Mouse (Mus musculus): ENCODE data around the gene 1700003F12Rik. TPM values are rescaled to one million over a fixed set of nuclear protein-coding genes. Genes with fewer than 3 reads are reported as not detected.

Gene 1700003F12Rik
- polyA plus RNA-seq, 1 experiment = not detected

GRCm38 (mm10) chr2:154552424-154552907 lies 5.6 kb downstream of the 1700003F12Rik start:
- Histone ChIP-seq H3K4me1 (ENCODE audit: control insufficient read depth) (peaks cover 33% of the 10 kb centered on the region), H3K9me3 (ENCODE audit: control insufficient read depth, low read length) (peaks cover 4% of the 10 kb centered on the region; the same call in 1 of the 2 replicates), H3K4me3 (replicated peaks) (peak overlapping the region; percentile 34), H3K27me3 (ENCODE audit: control insufficient read depth) (peaks cover 44% of the 10 kb centered on the region), H3K36me3 (ENCODE audit: control insufficient read depth) (peaks cover 16% of the 10 kb centered on the region)
- no peak for TF ChIP-seq TAL1 (IDR thresholded peaks at IDR 0.05; ENCODE audit: low read length)
- no peak for TF ChIP-seq GATA1 (IDR thresholded peaks at IDR 0.05; ENCODE audit: low read length)

GRCm38 (mm10) chr2:154555235-154555634 lies 8.3 kb downstream of the 1700003F12Rik start:
- TF ChIP-seq TAL1 (IDR thresholded peaks at IDR 0.05; ENCODE audit: low read length) = no peak
- no peak for TF ChIP-seq GATA1 (IDR thresholded peaks at IDR 0.05; ENCODE audit: low read length)
- Histone ChIP-seq H3K9me3 (ENCODE audit: control insufficient read depth, low read length) (no peaks in the 10 kb centered on the region), H3K36me3 (ENCODE audit: control insufficient read depth) (peaks cover 37% of the 10 kb centered on the region), H3K4me1 (ENCODE audit: control insufficient read depth) (peaks cover 42% of the 10 kb centered on the region), H3K4me3 (replicated peaks) (no peak overlapping the region), H3K27me3 (ENCODE audit: control insufficient read depth) (peaks cover 26% of the 10 kb centered on the region)

- Histone ChIP-seq H3K4me3 (replicated peaks) (no peak overlapping the region), H3K36me3 (ENCODE audit: control insufficient read depth) (peaks cover 58% of the 10 kb centered on the region), H3K4me1 (ENCODE audit: control insufficient read depth) (peaks cover 42% of the 10 kb centered on the region), H3K27me3 (ENCODE audit: control insufficient read depth) (peaks cover 6% of the 10 kb centered on the region), H3K9me3 (ENCODE audit: control insufficient read depth, low read length) (no peaks in the 10 kb centered on the region)
- TF ChIP-seq TAL1 (IDR thresholded peaks at IDR 0.05; ENCODE audit: low read length) (no peak), GATA1 (IDR thresholded peaks at IDR 0.05; ENCODE audit: low read length) (no peak)
Measured at GRCm38 (mm10) chr2:154557184-154557832, 10.4 kb downstream of the 1700003F12Rik start.

GRCm38 (mm10) chr2:154558264-154559039 lies 11.6 kb downstream of the 1700003F12Rik start, which contains the start of gene Necab3:
TSS of gene Necab3 (minus strand) at chr2:154558890.
- Histone ChIP-seq H3K4me1 (ENCODE audit: control insufficient read depth) (peaks cover 36% of the 10 kb centered on the region), H3K9me3 (ENCODE audit: control insufficient read depth, low read length) (no peaks in the 10 kb centered on the region)

GRCm38 (mm10) chr2:154563612-154564170 lies 16.8 kb downstream of the 1700003F12Rik start:
- H3K4me3 ChIP-seq (replicated peaks) = no peak overlapping the region
- peaks cover 93% of the 10 kb centered on the region for H3K36me3 ChIP-seq (ENCODE audit: control insufficient read depth)
- peaks cover 61% of the 10 kb centered on the region for H3K4me1 ChIP-seq (ENCODE audit: control insufficient read depth)
- no peak for TF ChIP-seq GATA1 (IDR thresholded peaks at IDR 0.05; ENCODE audit: low read length)
- no peaks in the 10 kb centered on the region for H3K27me3 ChIP-seq (ENCODE audit: control insufficient read depth)
- no peaks in the 10 kb centered on the region for H3K9me3 ChIP-seq (ENCODE audit: control insufficient read depth, low read length)

More at GRCm38 (mm10) chr2:154558264-154559039, 11.6 kb downstream of the 1700003F12Rik start, which contains the start of gene Necab3:
- TF ChIP-seq GATA1 (IDR thresholded peaks at IDR 0.05; ENCODE audit: low read length) (no peak), TAL1 (IDR thresholded peaks at IDR 0.05; ENCODE audit: low read length) (no peak)
- Histone ChIP-seq H3K27me3 (ENCODE audit: control insufficient read depth) (no peaks in the 10 kb centered on the region), H3K4me3 (replicated peaks) (peak within 1 kb of the TSS; percentile 54), H3K36me3 (ENCODE audit: control insufficient read depth) (peaks cover 65% of the 10 kb centered on the region)

DNA sequence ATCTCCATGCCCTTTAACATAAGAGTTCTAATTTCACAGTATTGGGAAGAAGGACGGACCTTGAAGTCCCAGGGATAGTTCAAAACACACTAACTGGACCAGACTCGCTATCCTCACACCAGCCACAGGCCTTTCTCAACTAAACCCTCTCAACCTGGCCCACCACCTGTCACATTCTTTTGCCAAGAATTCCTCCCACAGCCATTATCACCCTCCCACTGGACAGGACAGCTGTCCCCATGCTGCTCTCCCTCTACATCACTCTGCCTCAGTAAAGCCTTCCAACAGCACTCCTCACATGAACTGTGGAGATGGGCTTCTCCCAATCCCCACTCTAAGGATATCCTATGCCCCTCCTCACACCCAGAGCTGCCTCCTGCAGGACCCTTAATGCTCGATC lies 18.7 kb downstream of the 1700003F12Rik start:
- H3K4me3 ChIP-seq (replicated peaks) = no peak overlapping the region
- H3K4me1 ChIP-seq (ENCODE audit: control insufficient read depth) = peaks cover 62% of the 10 kb centered on the region
- H3K36me3 ChIP-seq (ENCODE audit: control insufficient read depth) = peaks cover 77% of the 10 kb centered on the region
- H3K9me3 ChIP-seq (ENCODE audit: control insufficient read depth, low read length) = no peaks in the 10 kb centered on the region
- no peaks in the 10 kb centered on the region for H3K27me3 ChIP-seq (ENCODE audit: control insufficient read depth)
- TF ChIP-seq GATA1 (IDR thresholded peaks at IDR 0.05; ENCODE audit: low read length) = no peak
- no peak for TF ChIP-seq TAL1 (IDR thresholded peaks at IDR 0.05; ENCODE audit: low read length)

DNA sequence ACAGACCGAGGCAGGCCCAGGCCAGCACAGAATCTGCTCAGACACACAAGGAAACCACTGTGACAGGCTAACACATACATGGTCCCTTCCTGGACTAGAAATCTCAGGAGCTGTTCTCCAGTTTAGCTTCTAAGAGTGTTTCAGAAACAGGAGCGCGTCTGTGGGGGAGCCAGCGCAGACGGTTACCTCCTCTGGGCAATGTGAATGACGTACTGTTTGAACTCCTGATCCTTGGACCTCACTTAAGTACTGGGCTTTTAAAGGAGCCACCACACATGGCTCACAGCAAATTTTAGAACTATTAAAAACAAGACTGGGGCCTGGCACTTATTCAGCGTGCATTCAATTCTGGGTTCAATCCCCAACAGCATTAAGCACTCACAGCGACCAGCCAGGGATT lies 19.8 kb downstream of the 1700003F12Rik start:
- TF ChIP-seq GATA1 (IDR thresholded peaks at IDR 0.05; ENCODE audit: low read length) (no peak), TAL1 (IDR thresholded peaks at IDR 0.05; ENCODE audit: low read length) (no peak)
- H3K4me1 ChIP-seq (ENCODE audit: control insufficient read depth) = peaks cover 68% of the 10 kb centered on the region
- no peak overlapping the region for H3K4me3 ChIP-seq (replicated peaks)
- H3K27me3 ChIP-seq (ENCODE audit: control insufficient read depth) = no peaks in the 10 kb centered on the region
- H3K9me3 ChIP-seq (ENCODE audit: control insufficient read depth, low read length) = no peaks in the 10 kb centered on the region
- peaks cover 66% of the 10 kb centered on the region for H3K36me3 ChIP-seq (ENCODE audit: control insufficient read depth)

DNA sequence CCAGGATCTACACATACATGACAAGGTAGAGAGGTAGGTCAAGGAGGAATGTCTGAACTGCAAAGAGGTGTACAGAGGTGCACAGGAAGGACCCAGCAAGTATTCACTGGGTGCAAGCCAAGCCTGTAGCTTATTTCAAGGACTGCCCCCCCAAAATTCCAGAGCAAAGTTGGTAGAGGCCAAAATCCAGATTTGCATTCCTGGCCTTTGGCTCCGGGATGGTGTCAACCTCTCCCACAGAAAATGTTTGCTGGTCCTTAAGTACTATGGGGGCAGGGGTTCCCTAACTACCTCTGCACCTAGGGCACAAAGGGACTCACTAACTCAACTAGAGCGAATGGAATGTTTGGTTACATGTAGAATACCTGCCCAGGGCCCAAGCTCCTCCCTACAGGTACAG lies 20.9 kb downstream of the 1700003F12Rik start:
- TF ChIP-seq TAL1 (IDR thresholded peaks at IDR 0.05; ENCODE audit: low read length) (no peak), GATA1 (IDR thresholded peaks at IDR 0.05; ENCODE audit: low read length) (no peak)
- H3K36me3 ChIP-seq (ENCODE audit: control insufficient read depth) = peaks cover 55% of the 10 kb centered on the region
- H3K9me3 ChIP-seq (ENCODE audit: control insufficient read depth, low read length) = no peaks in the 10 kb centered on the region
- H3K27me3 ChIP-seq (ENCODE audit: control insufficient read depth) = no peaks in the 10 kb centered on the region
- H3K4me3 ChIP-seq (replicated peaks) = peak overlapping the region; percentile 73
- peaks cover 70% of the 10 kb centered on the region for H3K4me1 ChIP-seq (ENCODE audit: control insufficient read depth)

Measured in erythroblast, embryonic 14.5 days (primary cell).